Mouse (Mus musculus): ENCODE results near the gene Slc39a1. TPM values are rescaled to one million over a fixed set of nuclear protein-coding genes. Genes with fewer than 3 reads are reported as not detected.

Gene Slc39a1
- polyA plus RNA-seq, 1 experiment from 2014 or later = 119 TPM

- Histone ChIP-seq H3K9ac (replicated peaks; ENCODE audit: low read depth, low read length) (no peak overlapping the region), H3K4me2 (replicated peaks; ENCODE audit: low read depth, low read length) (no peak overlapping the region), H3K27me3 (ENCODE audit: control insufficient read depth, insufficient read depth, low read length) (no peaks in the 10 kb centered on the region), H3K36me3 (ENCODE audit: control insufficient read depth, insufficient read depth, low read length) (peaks cover 21% of the 10 kb centered on the region), H3K27ac (ENCODE audit: low read length) (no peak overlapping the region), H3K4me3 (ENCODE audit: low read depth, low read length) (peak overlapping the region; percentile 73; the same call in 1 of the 2 replicates), H3K4me1 (ENCODE audit: control insufficient read depth, insufficient read depth, low read length) (peaks cover 7% of the 10 kb centered on the region), H3K9me3 (ENCODE audit: control insufficient read depth, low read depth, low read length) (no peaks in the 10 kb centered on the region)
- 92% methylated on average over 20 of the region's 20 CpGs for WGBS
- ATAC-seq (ENCODE audit: insufficient number of reproducible peaks, insufficient read depth, low FRiP score, low read depth) = no peak
These were observed 19.2 kb downstream of the Slc39a1 start for GRCm38 (mm10) chr3:90266901-90267775.

- Histone ChIP-seq H3K4me2 (replicated peaks; ENCODE audit: low read depth, low read length) (no peak overlapping the region), H3K4me1 (ENCODE audit: control insufficient read depth, insufficient read depth, low read length) (peaks cover 7% of the 10 kb centered on the region), H3K4me3 (ENCODE audit: low read depth, low read length) (no peak overlapping the region), H3K27me3 (ENCODE audit: control insufficient read depth, insufficient read depth, low read length) (no peaks in the 10 kb centered on the region), H3K27ac (ENCODE audit: low read length) (no peak overlapping the region), H3K9me3 (ENCODE audit: control insufficient read depth, low read depth, low read length) (no peaks in the 10 kb centered on the region), H3K9ac (replicated peaks; ENCODE audit: low read depth, low read length) (no peak overlapping the region), H3K36me3 (ENCODE audit: control insufficient read depth, insufficient read depth, low read length) (peaks cover 10% of the 10 kb centered on the region; the same call in 1 of the 2 replicates)
- no peak for ATAC-seq (ENCODE audit: insufficient number of reproducible peaks, insufficient read depth, low FRiP score, low read depth)
- WGBS = 96% methylated on average over 11 of the region's 11 CpGs
These were observed 20.2 kb downstream of the Slc39a1 start for GRCm38 (mm10) chr3:90268190-90268589.

GRCm38 (mm10) chr3:90268971-90269370 lies 21.0 kb downstream of the Slc39a1 start:
- no peaks in the 10 kb centered on the region for H3K9me3 ChIP-seq (ENCODE audit: control insufficient read depth, low read depth, low read length)
- no peak overlapping the region for H3K9ac ChIP-seq (replicated peaks; ENCODE audit: low read depth, low read length)
- H3K4me2 ChIP-seq (replicated peaks; ENCODE audit: low read depth, low read length) = no peak overlapping the region
- no peak overlapping the region for H3K4me3 ChIP-seq (ENCODE audit: low read depth, low read length)
- no peak for ATAC-seq (ENCODE audit: insufficient number of reproducible peaks, insufficient read depth, low FRiP score, low read depth)
- no peak overlapping the region for H3K27ac ChIP-seq (ENCODE audit: low read length)
- no peaks in the 10 kb centered on the region for H3K27me3 ChIP-seq (ENCODE audit: control insufficient read depth, insufficient read depth, low read length)
- peaks cover 10% of the 10 kb centered on the region; the same call in 1 of the 2 replicates for H3K36me3 ChIP-seq (ENCODE audit: control insufficient read depth, insufficient read depth, low read length)
- 87% methylated on average over 16 of the region's 16 CpGs for WGBS
- H3K4me1 ChIP-seq (ENCODE audit: control insufficient read depth, insufficient read depth, low read length) = peaks cover 7% of the 10 kb centered on the region

GRCm38 (mm10) chr3:90270784-90271183 lies 22.8 kb downstream of the Slc39a1 start:
- WGBS = 91% methylated on average over 8 of the region's 8 CpGs
- Histone ChIP-seq H3K4me2 (replicated peaks; ENCODE audit: low read depth, low read length) (no peak overlapping the region), H3K27me3 (ENCODE audit: control insufficient read depth, insufficient read depth, low read length) (no peaks in the 10 kb centered on the region), H3K4me3 (ENCODE audit: low read depth, low read length) (no peak overlapping the region), H3K36me3 (ENCODE audit: control insufficient read depth, insufficient read depth, low read length) (peaks cover 11% of the 10 kb centered on the region; the same call in 1 of the 2 replicates), H3K4me1 (ENCODE audit: control insufficient read depth, insufficient read depth, low read length) (peaks cover 7% of the 10 kb centered on the region), H3K9me3 (ENCODE audit: control insufficient read depth, low read depth, low read length) (no peaks in the 10 kb centered on the region), H3K9ac (replicated peaks; ENCODE audit: low read depth, low read length) (no peak overlapping the region), H3K27ac (ENCODE audit: low read length) (no peak overlapping the region)
- ATAC-seq (ENCODE audit: insufficient number of reproducible peaks, insufficient read depth, low FRiP score, low read depth) = no peak

- no peaks in the 10 kb centered on the region for H3K9me3 ChIP-seq (ENCODE audit: control insufficient read depth, low read depth, low read length)
- ATAC-seq (ENCODE audit: insufficient number of reproducible peaks, insufficient read depth, low FRiP score, low read depth) = no peak
- no peaks in the 10 kb centered on the region for H3K4me1 ChIP-seq (ENCODE audit: control insufficient read depth, insufficient read depth, low read length)
- H3K4me2 ChIP-seq (replicated peaks; ENCODE audit: low read depth, low read length) = no peak overlapping the region
- no peak overlapping the region for H3K27ac ChIP-seq (ENCODE audit: low read length)
- no peak overlapping the region for H3K4me3 ChIP-seq (ENCODE audit: low read depth, low read length)
- H3K36me3 ChIP-seq (ENCODE audit: control insufficient read depth, insufficient read depth, low read length) = peaks cover 14% of the 10 kb centered on the region
- H3K27me3 ChIP-seq (ENCODE audit: control insufficient read depth, insufficient read depth, low read length) = no peaks in the 10 kb centered on the region
- 57% methylated on average over 9 of the region's 9 CpGs for WGBS
- no peak overlapping the region for H3K9ac ChIP-seq (replicated peaks; ENCODE audit: low read depth, low read length)
These were observed 24.2 kb downstream of the Slc39a1 start for GRCm38 (mm10) chr3:90272170-90272569.

- ATAC-seq (ENCODE audit: insufficient number of reproducible peaks, insufficient read depth, low FRiP score, low read depth) = no peak
These were observed 25.9 kb downstream of the Slc39a1 start for GRCm38 (mm10) chr3:90273855-90274254.

GRCm38 (mm10) chr3:90275286-90275685 lies 27.3 kb downstream of the Slc39a1 start:
- H3K9me3 ChIP-seq (ENCODE audit: control insufficient read depth, low read depth, low read length) = no peaks in the 10 kb centered on the region
- 91% methylated on average over 11 of the region's 11 CpGs for WGBS

More at GRCm38 (mm10) chr3:90273855-90274254, 25.9 kb downstream of the Slc39a1 start:
- H3K27me3 ChIP-seq (ENCODE audit: control insufficient read depth, insufficient read depth, low read length) = no peaks in the 10 kb centered on the region
- WGBS = 96% methylated on average over 22 of the region's 22 CpGs
- H3K27ac ChIP-seq (ENCODE audit: low read length) = no peak overlapping the region
- no peak overlapping the region for H3K4me2 ChIP-seq (replicated peaks; ENCODE audit: low read depth, low read length)
- no peaks in the 10 kb centered on the region for H3K4me1 ChIP-seq (ENCODE audit: control insufficient read depth, insufficient read depth, low read length)
- H3K9me3 ChIP-seq (ENCODE audit: control insufficient read depth, low read depth, low read length) = no peaks in the 10 kb centered on the region
- H3K36me3 ChIP-seq (ENCODE audit: control insufficient read depth, insufficient read depth, low read length) = peaks cover 25% of the 10 kb centered on the region
- H3K4me3 ChIP-seq (ENCODE audit: low read depth, low read length) = no peak overlapping the region
- H3K9ac ChIP-seq (replicated peaks; ENCODE audit: low read depth, low read length) = no peak overlapping the region

GRCm38 (mm10) chr3:90276858-90277257 lies 28.9 kb downstream of the Slc39a1 start:
- no peaks in the 10 kb centered on the region for H3K27me3 ChIP-seq (ENCODE audit: control insufficient read depth, insufficient read depth, low read length)
- no peaks in the 10 kb centered on the region for H3K4me1 ChIP-seq (ENCODE audit: control insufficient read depth, insufficient read depth, low read length)
- no peaks in the 10 kb centered on the region for H3K9me3 ChIP-seq (ENCODE audit: control insufficient read depth, low read depth, low read length)
- H3K27ac ChIP-seq (ENCODE audit: low read length) = no peak overlapping the region
- no peak for ATAC-seq (ENCODE audit: insufficient number of reproducible peaks, insufficient read depth, low FRiP score, low read depth)
- no peak overlapping the region for H3K4me3 ChIP-seq (ENCODE audit: low read depth, low read length)
- no peak overlapping the region for H3K9ac ChIP-seq (replicated peaks; ENCODE audit: low read depth, low read length)
- H3K4me2 ChIP-seq (replicated peaks; ENCODE audit: low read depth, low read length) = no peak overlapping the region
- 52% methylated on average over 16 of the region's 16 CpGs for WGBS
- peaks cover 34% of the 10 kb centered on the region for H3K36me3 ChIP-seq (ENCODE audit: control insufficient read depth, insufficient read depth, low read length)

More at GRCm38 (mm10) chr3:90275286-90275685, 27.3 kb downstream of the Slc39a1 start:
- Histone ChIP-seq H3K4me1 (ENCODE audit: control insufficient read depth, insufficient read depth, low read length) (no peaks in the 10 kb centered on the region), H3K27ac (ENCODE audit: low read length) (no peak overlapping the region), H3K4me2 (replicated peaks; ENCODE audit: low read depth, low read length) (no peak overlapping the region), H3K27me3 (ENCODE audit: control insufficient read depth, insufficient read depth, low read length) (no peaks in the 10 kb centered on the region), H3K4me3 (ENCODE audit: low read depth, low read length) (no peak overlapping the region), H3K9ac (replicated peaks; ENCODE audit: low read depth, low read length) (no peak overlapping the region), H3K36me3 (ENCODE audit: control insufficient read depth, insufficient read depth, low read length) (peaks cover 34% of the 10 kb centered on the region)
- ATAC-seq (ENCODE audit: insufficient number of reproducible peaks, insufficient read depth, low FRiP score, low read depth) = no peak

All from stomach, embryonic 14.5 days (tissue).